Mouse (Mus musculus) embryo, embryonic 11.5 days (tissue): ENCODE data around the gene Gng10.

Source experiments
- DNase-seq: peaks from one replicate; pipeline ENCODE4 v3.0.0-alpha.2; 2012; ENCODE audit warnings: low read depth, low spot score

Gng10 gene

GRCm38 (mm10) chr4:59034918-59035785 is at the start of gene Gng10:
TSS of gene Gng10 (plus strand) at chr4:59035088.
- DNase-seq = peak; percentile 36

GRCm38 (mm10) chr4:58985157-58985648 is 49.7 kb upstream of the Gng10 start:
- peak; percentile 67 for DNase-seq

- DNase-seq = peak; percentile 82
Observed at GRCm38 (mm10) chr4:58986540-58987190, 48.2 kb upstream of the Gng10 start, which contains the start of gene Ptgr1. TSS of gene Ptgr1 (minus strand) at chr4:58987119.

GRCm38 (mm10) chr4:58989303-58989898 is 45.5 kb upstream of the Gng10 start:
- no peak for DNase-seq

- DNase-seq = no peak
Observed at GRCm38 (mm10) chr4:58990609-58991434, 44.1 kb upstream of the Gng10 start.

- DNase-seq = no peak
Observed at GRCm38 (mm10) chr4:58992195-58992594, 42.7 kb upstream of the Gng10 start.

- no peak for DNase-seq
Observed at GRCm38 (mm10) chr4:58994762-58995161, 40.1 kb upstream of the Gng10 start, which contains the start of gene Dnajc25. TSS of gene Dnajc25 (plus strand) at chr4:58995062.

- DNase-seq = no peak
Observed at GRCm38 (mm10) chr4:58995251-58995693, 39.6 kb upstream of the Gng10 start.

- no peak for DNase-seq
Observed at GRCm38 (mm10) chr4:58997081-58997480, 37.8 kb upstream of the Gng10 start.

GRCm38 (mm10) chr4:58998688-58999087 is 36.2 kb upstream of the Gng10 start:
- DNase-seq = no peak

- DNase-seq = peak; percentile 69
Observed at GRCm38 (mm10) chr4:58999686-59000085, 35.2 kb upstream of the Gng10 start.

- DNase-seq = no peak
Observed at GRCm38 (mm10) chr4:59000614-59001013, 34.3 kb upstream of the Gng10 start.

- peak; percentile 86 for DNase-seq
Observed at GRCm38 (mm10) chr4:59002948-59003805, 31.7 kb upstream of the Gng10 start, which contains the start of gene Gm20503. TSS of gene Gm20503 (plus strand) at chr4:59003210.

- DNase-seq = no peak
Observed at GRCm38 (mm10) chr4:59003806-59004200, 31.1 kb upstream of the Gng10 start.

GRCm38 (mm10) chr4:59006211-59006610 is 28.7 kb upstream of the Gng10 start:
- no peak for DNase-seq

GRCm38 (mm10) chr4:59007016-59007415 is 27.9 kb upstream of the Gng10 start:
- DNase-seq = no peak

GRCm38 (mm10) chr4:59007974-59008373 is 26.9 kb upstream of the Gng10 start:
- no peak for DNase-seq

- DNase-seq = no peak
Observed at GRCm38 (mm10) chr4:59009186-59009585, 25.7 kb upstream of the Gng10 start.

GRCm38 (mm10) chr4:59009696-59010095 is 25.2 kb upstream of the Gng10 start:
- no peak for DNase-seq

- no peak for DNase-seq
Observed at GRCm38 (mm10) chr4:59011446-59011845, 23.4 kb upstream of the Gng10 start.
